Mouse (Mus musculus): Measurements from ENCODE around the gene Slc2a2. TPM values are rescaled to one million over a fixed set of nuclear protein-coding genes. Genes with fewer than 3 reads are reported as not detected.
A peak's percentile ranks its signal among the peaks of the same experiment; 100 is the strongest.

Gene Slc2a2
- polyA plus RNA-seq, 1 experiment from 2014 or later: 28.6 TPM

DNA sequence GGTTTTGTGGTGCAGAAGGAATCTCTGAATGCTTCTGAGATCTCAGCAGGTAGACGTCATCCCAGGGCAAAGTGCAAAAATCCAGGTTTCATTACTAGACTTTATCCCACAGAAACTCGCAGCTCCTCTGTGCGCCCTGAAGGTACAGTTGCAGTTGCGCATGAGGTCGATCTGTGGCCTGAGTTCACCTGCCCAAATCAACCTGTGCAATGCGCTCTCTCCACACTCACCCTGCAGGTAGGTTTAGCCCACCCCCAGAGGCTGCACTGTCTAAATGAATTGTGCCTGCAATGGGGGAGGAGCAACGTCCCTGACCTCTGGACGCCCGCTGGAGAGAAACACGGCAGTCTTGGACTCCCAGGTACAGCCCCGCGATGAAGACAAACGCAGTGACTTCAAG, 2.1 kb upstream of the Slc2a2 start:
- Histone ChIP-seq H3K36me3 (ENCODE audit: insufficient read depth, low read length) (no peaks in the 10 kb centered on the region), H3K4me1 (ENCODE audit: insufficient read depth, low read length) (no peaks in the 10 kb centered on the region), H3K27ac (ENCODE audit: low read length) (no peak overlapping the region; the same call in 1 of the 2 replicates), H3K9me3 (ENCODE audit: low read length) (no peaks in the 10 kb centered on the region), H3K27me3 (ENCODE audit: insufficient read depth, low read length) (no peaks in the 10 kb centered on the region), H3K9ac (replicated peaks; ENCODE audit: low read length) (no peak overlapping the region), H3K4me3 (ENCODE audit: low read length) (no peak overlapping the region), H3K4me2 (replicated peaks; ENCODE audit: low read depth, low read length) (0 out of 2 replicates have a peak overlapping the region, but pooled peaks have one; percentile 23)
- peak; percentile 49 for ATAC-seq (ENCODE audit: low FRiP score, low TSS enrichment)
- WGBS: 61% methylated on average over 13 of the region's 13 CpGs

DNA sequence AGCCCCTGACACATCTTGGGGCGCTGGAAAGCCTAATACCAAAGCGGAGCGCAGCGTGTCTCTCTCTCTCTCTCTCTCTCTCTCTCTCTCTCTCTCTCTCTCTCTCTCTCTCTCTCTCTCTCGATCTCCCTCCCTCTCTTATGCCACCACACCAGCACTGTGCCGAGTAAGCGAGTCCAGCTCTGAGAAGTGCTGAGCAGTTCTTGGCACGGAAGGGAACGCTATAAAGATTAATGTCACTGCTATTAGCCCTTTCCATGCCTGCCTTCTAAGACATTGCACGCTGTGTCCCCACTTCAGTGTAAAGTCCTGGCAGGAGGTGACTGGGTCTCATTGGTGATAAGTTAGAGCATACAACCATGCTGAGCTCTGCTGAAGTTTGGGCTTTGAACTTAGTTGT, 1.5 kb upstream of the Slc2a2 start:
- 58% methylated on average over 10 of the region's 10 CpGs for WGBS
- peak overlapping the region; percentile 34; the same call in 1 of the 2 replicates for H3K27ac ChIP-seq (ENCODE audit: low read length)
- 0 out of 2 replicates have a peak overlapping the region, but pooled peaks have one; percentile 23 for H3K4me2 ChIP-seq (replicated peaks; ENCODE audit: low read depth, low read length)
- no peak overlapping the region for H3K9ac ChIP-seq (replicated peaks; ENCODE audit: low read length)
- peak; percentile 8; the same call in 1 of the 2 replicates for ATAC-seq (ENCODE audit: low FRiP score, low TSS enrichment)
- no peaks in the 10 kb centered on the region for H3K36me3 ChIP-seq (ENCODE audit: insufficient read depth, low read length)
- H3K4me3 ChIP-seq (ENCODE audit: low read length): no peak overlapping the region
- no peaks in the 10 kb centered on the region for H3K9me3 ChIP-seq (ENCODE audit: low read length)
- no peaks in the 10 kb centered on the region for H3K27me3 ChIP-seq (ENCODE audit: insufficient read depth, low read length)
- H3K4me1 ChIP-seq (ENCODE audit: insufficient read depth, low read length): no peaks in the 10 kb centered on the region

DNA sequence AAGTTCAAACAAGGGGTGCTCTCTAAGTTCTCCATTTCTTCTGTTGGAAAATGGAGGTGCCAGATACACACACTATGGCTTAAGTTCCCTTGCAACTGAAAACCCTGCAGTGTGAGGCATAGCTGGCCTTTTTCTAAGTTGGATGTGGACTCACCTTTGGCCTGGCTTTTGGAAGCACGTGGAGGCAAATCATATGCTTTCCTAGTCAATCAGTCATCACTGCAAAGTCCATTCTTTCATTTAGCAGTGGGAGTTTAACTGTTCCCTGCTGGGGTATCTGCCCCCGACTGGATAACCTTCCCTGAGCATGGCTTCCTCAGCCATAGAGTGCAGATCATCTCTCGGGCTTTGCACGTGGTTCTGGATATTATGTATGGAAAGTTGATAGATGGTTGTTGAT, 1.9 kb downstream of the Slc2a2 start:
- H3K36me3 ChIP-seq (ENCODE audit: insufficient read depth, low read length): no peaks in the 10 kb centered on the region
- no peak overlapping the region for H3K9ac ChIP-seq (replicated peaks; ENCODE audit: low read length)
- H3K4me2 ChIP-seq (replicated peaks; ENCODE audit: low read depth, low read length): no peak overlapping the region
- H3K4me1 ChIP-seq (ENCODE audit: insufficient read depth, low read length): no peaks in the 10 kb centered on the region
- ATAC-seq (ENCODE audit: low FRiP score, low TSS enrichment): no peak
- no peak overlapping the region for H3K4me3 ChIP-seq (ENCODE audit: low read length)
- no peaks in the 10 kb centered on the region for H3K27me3 ChIP-seq (ENCODE audit: insufficient read depth, low read length)
- WGBS: 69% methylated on average over 4 of the region's 4 CpGs
- no peak overlapping the region for H3K27ac ChIP-seq (ENCODE audit: low read length)
- no peaks in the 10 kb centered on the region for H3K9me3 ChIP-seq (ENCODE audit: low read length)

DNA sequence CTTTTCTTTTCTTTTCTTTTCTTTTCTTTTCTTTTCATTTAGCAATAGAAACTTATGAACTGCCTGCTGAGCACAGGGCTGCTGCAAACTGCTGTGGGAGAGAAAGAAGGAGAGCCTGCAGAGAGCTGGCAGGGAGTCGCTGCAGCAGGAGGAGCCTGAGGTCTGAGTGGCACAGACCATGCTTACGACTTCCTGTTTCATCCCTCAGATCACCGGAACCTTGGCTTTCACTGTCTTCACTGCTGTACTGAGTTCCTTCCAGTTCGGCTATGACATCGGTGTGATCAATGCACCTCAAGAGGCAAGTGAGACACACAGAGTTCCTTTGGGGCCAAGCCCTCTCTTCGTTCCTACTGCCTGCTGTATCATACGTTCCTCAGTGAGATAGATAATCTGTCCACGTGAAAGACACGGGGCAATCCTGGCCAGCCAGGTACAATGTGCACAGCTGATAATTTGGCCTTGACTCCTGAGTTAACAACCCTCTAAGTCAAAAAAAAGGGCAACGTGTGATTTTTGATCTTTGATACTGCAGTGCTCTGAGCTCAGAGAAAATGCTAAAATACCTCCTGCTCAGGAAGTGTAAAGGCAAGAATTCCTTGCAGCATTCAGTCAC, 7.9 kb downstream of the Slc2a2 start:
- Histone ChIP-seq H3K36me3 (ENCODE audit: insufficient read depth, low read length) (no peaks in the 10 kb centered on the region), H3K27ac (ENCODE audit: low read length) (peak overlapping the region; percentile 61), H3K4me3 (ENCODE audit: low read length) (no peak overlapping the region), H3K4me1 (ENCODE audit: insufficient read depth, low read length) (peaks cover 8% of the 10 kb centered on the region; the same call in 1 of the 2 replicates), H3K9me3 (ENCODE audit: low read length) (no peaks in the 10 kb centered on the region), H3K27me3 (ENCODE audit: insufficient read depth, low read length) (no peaks in the 10 kb centered on the region), H3K9ac (replicated peaks; ENCODE audit: low read length) (no peak overlapping the region), H3K4me2 (replicated peaks; ENCODE audit: low read depth, low read length) (peak overlapping the region; percentile 26)
- 51% methylated on average over 10 of the region's 10 CpGs for WGBS
- peak; percentile 23; the same call in 1 of the 2 replicates for ATAC-seq (ENCODE audit: low FRiP score, low TSS enrichment)

GRCm38 (mm10) chr3:28706736-28707135, 9.0 kb downstream of the Slc2a2 start:
- Histone ChIP-seq H3K4me1 (ENCODE audit: insufficient read depth, low read length) (peaks cover 8% of the 10 kb centered on the region; the same call in 1 of the 2 replicates), H3K4me3 (ENCODE audit: low read length) (no peak overlapping the region), H3K9me3 (ENCODE audit: low read length) (no peaks in the 10 kb centered on the region), H3K4me2 (replicated peaks; ENCODE audit: low read depth, low read length) (no peak overlapping the region), H3K27me3 (ENCODE audit: insufficient read depth, low read length) (no peaks in the 10 kb centered on the region), H3K27ac (ENCODE audit: low read length) (no peak overlapping the region), H3K9ac (replicated peaks; ENCODE audit: low read length) (no peak overlapping the region), H3K36me3 (ENCODE audit: insufficient read depth, low read length) (no peaks in the 10 kb centered on the region)
- WGBS: 72% methylated on average over 4 of the region's 4 CpGs
- no peak for ATAC-seq (ENCODE audit: low FRiP score, low TSS enrichment)

GRCm38 (mm10) chr3:28709740-28710139, 12.0 kb downstream of the Slc2a2 start:
- H3K27me3 ChIP-seq (ENCODE audit: insufficient read depth, low read length): no peaks in the 10 kb centered on the region
- H3K36me3 ChIP-seq (ENCODE audit: insufficient read depth, low read length): no peaks in the 10 kb centered on the region
- H3K4me3 ChIP-seq (ENCODE audit: low read length): no peak overlapping the region
- no peak for ATAC-seq (ENCODE audit: low FRiP score, low TSS enrichment)
- no peak overlapping the region for H3K9ac ChIP-seq (replicated peaks; ENCODE audit: low read length)
- H3K4me2 ChIP-seq (replicated peaks; ENCODE audit: low read depth, low read length): no peak overlapping the region
- peaks cover 8% of the 10 kb centered on the region; the same call in 1 of the 2 replicates for H3K4me1 ChIP-seq (ENCODE audit: insufficient read depth, low read length)
- no peaks in the 10 kb centered on the region for H3K9me3 ChIP-seq (ENCODE audit: low read length)
- no peak overlapping the region for H3K27ac ChIP-seq (ENCODE audit: low read length)
- WGBS: 81% methylated on average over 1 of the region's 1 CpGs

GRCm38 (mm10) chr3:28713913-28714698, 16.4 kb downstream of the Slc2a2 start:
- no peak overlapping the region for H3K27ac ChIP-seq (ENCODE audit: low read length)

DNA sequence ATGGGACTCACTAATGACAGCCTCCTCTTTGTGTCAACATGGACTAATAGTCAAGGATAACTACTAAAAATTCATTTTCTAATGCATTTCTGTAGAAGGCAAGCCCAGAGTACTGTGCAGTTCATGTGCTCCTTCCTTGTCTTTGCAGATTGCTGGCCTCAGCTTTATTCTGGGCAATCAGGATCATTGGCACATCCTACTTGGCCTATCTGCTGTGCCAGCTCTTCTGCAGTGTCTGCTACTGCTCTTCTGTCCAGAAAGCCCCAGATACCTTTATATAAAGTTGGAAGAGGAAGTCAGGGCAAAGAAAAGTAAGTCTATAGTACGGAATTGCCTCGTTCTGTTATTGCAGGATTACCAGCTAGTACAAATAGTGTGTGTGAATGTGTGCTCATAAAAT, 20.8 kb downstream of the Slc2a2 start:
- 81% methylated on average over 2 of the region's 2 CpGs for WGBS
- H3K36me3 ChIP-seq (ENCODE audit: insufficient read depth, low read length): no peaks in the 10 kb centered on the region
- no peak overlapping the region for H3K9ac ChIP-seq (replicated peaks; ENCODE audit: low read length)
- no peak overlapping the region for H3K4me3 ChIP-seq (ENCODE audit: low read length)
- H3K4me2 ChIP-seq (replicated peaks; ENCODE audit: low read depth, low read length): no peak overlapping the region
- no peaks in the 10 kb centered on the region for H3K9me3 ChIP-seq (ENCODE audit: low read length)
- peaks cover 7% of the 10 kb centered on the region for H3K4me1 ChIP-seq (ENCODE audit: insufficient read depth, low read length)
- no peaks in the 10 kb centered on the region for H3K27me3 ChIP-seq (ENCODE audit: insufficient read depth, low read length)
- no peak overlapping the region for H3K27ac ChIP-seq (ENCODE audit: low read length)
- no peak for ATAC-seq (ENCODE audit: low FRiP score, low TSS enrichment)

More at GRCm38 (mm10) chr3:28713913-28714698, 16.4 kb downstream of the Slc2a2 start:
- no peaks in the 10 kb centered on the region for H3K27me3 ChIP-seq (ENCODE audit: insufficient read depth, low read length)
- ATAC-seq (ENCODE audit: low FRiP score, low TSS enrichment): no peak
- WGBS: 79% methylated on average over 7 of the region's 7 CpGs
- no peak overlapping the region for H3K9ac ChIP-seq (replicated peaks; ENCODE audit: low read length)
- no peaks in the 10 kb centered on the region for H3K36me3 ChIP-seq (ENCODE audit: insufficient read depth, low read length)
- H3K4me2 ChIP-seq (replicated peaks; ENCODE audit: low read depth, low read length): no peak overlapping the region
- no peaks in the 10 kb centered on the region for H3K4me1 ChIP-seq (ENCODE audit: insufficient read depth, low read length)
- no peaks in the 10 kb centered on the region for H3K9me3 ChIP-seq (ENCODE audit: low read length)
- H3K4me3 ChIP-seq (ENCODE audit: low read length): no peak overlapping the region

DNA sequence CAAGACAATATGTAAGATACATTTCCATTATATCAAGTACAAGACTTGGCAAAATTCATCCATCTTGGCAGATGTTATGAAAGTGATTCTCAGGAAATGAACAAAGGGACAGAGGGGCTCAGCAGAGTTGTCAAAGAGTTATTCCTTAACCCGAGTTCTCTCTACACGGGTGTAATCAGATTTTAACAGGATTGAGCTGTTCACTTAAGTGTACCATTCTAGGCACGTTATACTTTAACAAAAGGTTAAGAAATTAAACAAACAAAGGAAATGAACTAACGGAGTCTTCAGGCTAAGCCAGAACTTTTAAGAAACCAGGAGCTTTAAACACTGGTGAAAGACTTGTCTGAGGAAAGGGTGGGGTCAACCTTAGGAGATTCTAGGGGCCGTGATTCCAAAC, 23.5 kb downstream of the Slc2a2 start:
- peak overlapping the region; percentile 20; the same call in 1 of the 2 replicates for H3K4me2 ChIP-seq (replicated peaks; ENCODE audit: low read depth, low read length)

GRCm38 (mm10) chr3:28721838-28722237, 24.1 kb downstream of the Slc2a2 start:
- Histone ChIP-seq H3K27ac (ENCODE audit: low read length) (peak overlapping the region; percentile 89), H3K4me2 (replicated peaks; ENCODE audit: low read depth, low read length) (peak overlapping the region; percentile 21)
- ATAC-seq (ENCODE audit: low FRiP score, low TSS enrichment): peak; percentile 81

More for the DNA sequence above, 23.5 kb downstream of the Slc2a2 start:
- ATAC-seq (ENCODE audit: low FRiP score, low TSS enrichment): peak; percentile 64
- WGBS: 35% methylated on average over 5 of the region's 5 CpGs
- no peaks in the 10 kb centered on the region for H3K36me3 ChIP-seq (ENCODE audit: insufficient read depth, low read length)
- peaks cover 7% of the 10 kb centered on the region for H3K4me1 ChIP-seq (ENCODE audit: insufficient read depth, low read length)
- H3K9ac ChIP-seq (replicated peaks; ENCODE audit: low read length): no peak overlapping the region
- peak overlapping the region; percentile 89 for H3K27ac ChIP-seq (ENCODE audit: low read length)
- H3K9me3 ChIP-seq (ENCODE audit: low read length): no peaks in the 10 kb centered on the region
- no peaks in the 10 kb centered on the region for H3K27me3 ChIP-seq (ENCODE audit: insufficient read depth, low read length)
- H3K4me3 ChIP-seq (ENCODE audit: low read length): no peak overlapping the region

More at GRCm38 (mm10) chr3:28721838-28722237, 24.1 kb downstream of the Slc2a2 start:
- Histone ChIP-seq H3K4me1 (ENCODE audit: insufficient read depth, low read length) (peaks cover 7% of the 10 kb centered on the region), H3K27me3 (ENCODE audit: insufficient read depth, low read length) (no peaks in the 10 kb centered on the region), H3K9me3 (ENCODE audit: low read length) (no peaks in the 10 kb centered on the region), H3K36me3 (ENCODE audit: insufficient read depth, low read length) (no peaks in the 10 kb centered on the region), H3K9ac (replicated peaks; ENCODE audit: low read length) (no peak overlapping the region), H3K4me3 (ENCODE audit: low read length) (no peak overlapping the region)
- WGBS: 45% methylated on average over 7 of the region's 7 CpGs

Data from kidney, embryonic 16.5 days (tissue).